Mouse (Mus musculus) kidney, adult 2 months (tissue): Measurements from ENCODE around the gene Gm20521. TPM values are rescaled to one million over a fixed set of nuclear protein-coding genes. Genes with fewer than 3 reads are reported as not detected.
A peak's percentile ranks its signal among the peaks of the same experiment; 100 is the strongest.

Experiments
- DNase-seq: peaks from one replicate; pipeline ENCODE4 v3.0.0; 2021
- H3K27ac ChIP-seq: fragments of 200-500 bp; 2 replicates; pipeline ENCODE4 v1.5.1; 2012; ENCODE audit warnings: low read depth, low read length, control low read depth, inconsistent platforms; ENCODE audit not compliant: insufficient read depth
- H3K27me3 ChIP-seq: fragments of 200-500 bp; replicated peaks from 2 replicates; pipeline ENCODE4 v1.6.1; 2012; ENCODE audit warnings: mild to moderate bottlenecking, moderate library complexity, low read length, inconsistent platforms; ENCODE audit not compliant: control insufficient read depth, insufficient read depth
- H3K36me3 ChIP-seq: fragments of 200-500 bp; 2 replicates; pipeline ENCODE4 v1.6.1; 2012; ENCODE audit warnings: mild to moderate bottlenecking, moderate library complexity, low read length, inconsistent platforms; ENCODE audit not compliant: control insufficient read depth, insufficient read depth
- H3K4me1 ChIP-seq: fragments of 200-500 bp; 2 replicates; pipeline ENCODE4 v1.6.1; 2011; ENCODE audit warnings: low read length; ENCODE audit not compliant: control insufficient read depth, insufficient read depth
- H3K4me3 ChIP-seq: fragments of 200-500 bp; 2 replicates; pipeline ENCODE4 v1.5.1; 2011; ENCODE audit warnings: mild to moderate bottlenecking, low read depth, low read length, control low read depth; ENCODE audit not compliant: insufficient read depth
- CTCF ChIP-seq: fragments of 200-500 bp; conservative IDR thresholded peaks from 2 replicates; pipeline ENCODE4 v1.5.1; 2011; ENCODE audit warnings: low read depth, mild to moderate bottlenecking, control low read depth, low read length, moderate library complexity, mixed read lengths; ENCODE audit not compliant: insufficient read depth, insufficient read length
- POLR2A ChIP-seq: fragments of 200-500 bp; IDR thresholded peaks from one replicate; pipeline ENCODE4 v1.6.1; 2011; ENCODE audit warnings: low read depth, low read length, control low read depth
- WGBS: fragments of 180-500 bp; shearing (Covaris S2); methylation state at CpG from one replicate; pipeline ENCODE4 v1.1.7; 2018; 5-methylcytosine and 5-hydroxymethylcytosine counted together
- polyA plus RNA-seq: library from polyadenylated mRNA; depleted of rRNA; stranded (reverse); fragments of >200 nt; gene quantifications from 2 replicates; pipeline ENCODE4 v1.2.3, GENCODE M21; 2012

The Gm20521 gene
- polyA plus RNA-seq, 1 experiment = not detected

DNA sequence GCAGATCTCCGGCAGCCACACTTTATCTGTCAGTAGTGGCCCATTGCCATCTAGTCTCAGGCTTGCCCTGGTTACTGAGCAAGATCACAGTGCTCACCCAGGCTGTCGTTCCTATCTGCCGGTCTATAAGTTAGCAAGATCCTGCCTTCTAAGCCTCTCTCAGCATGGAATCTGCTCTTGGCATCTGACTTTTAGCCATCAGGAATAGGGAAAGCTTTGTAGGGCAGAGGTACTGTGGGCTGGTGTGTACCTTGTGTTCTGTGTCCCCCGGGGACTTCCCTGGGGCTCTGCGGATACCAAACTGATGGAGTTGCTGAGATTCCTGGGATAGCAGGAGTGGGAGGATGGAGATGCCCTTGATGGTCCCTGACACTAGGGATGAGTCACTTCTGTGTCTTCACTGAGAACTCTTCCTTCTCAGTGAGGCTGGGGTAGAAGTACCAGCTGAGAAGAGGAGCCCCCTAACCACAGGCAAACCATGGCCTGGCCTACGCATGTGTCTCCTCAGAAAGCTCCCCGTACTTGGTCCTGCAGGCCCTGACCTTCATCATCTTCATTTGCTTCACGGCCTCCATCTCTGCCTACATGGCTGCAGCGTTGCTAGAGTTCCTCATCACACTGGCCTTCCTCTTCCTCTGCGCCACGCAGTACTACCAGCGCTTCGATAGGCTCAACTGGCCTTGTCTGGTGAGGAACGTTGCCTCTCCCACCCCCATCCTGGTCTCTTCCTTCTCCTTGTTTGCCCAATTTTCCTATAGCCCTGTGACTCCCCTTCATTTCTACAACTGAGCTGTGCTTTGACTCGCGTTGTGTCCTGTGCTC is 54.3 kb downstream of the Gm20521 start:
- Histone ChIP-seq H3K27ac (no peak overlapping the region), H3K27me3 (no peaks in the 10 kb centered on the region), H3K4me1 (peaks cover 13% of the 10 kb centered on the region), H3K4me3 (no peak overlapping the region), H3K36me3 (no peaks in the 10 kb centered on the region)
- 87% methylated on average over 16 of the region's 16 CpGs for WGBS
- no peak for TF ChIP-seq POLR2A
- TF ChIP-seq CTCF = no peak
- no peak for DNase-seq

DNA sequence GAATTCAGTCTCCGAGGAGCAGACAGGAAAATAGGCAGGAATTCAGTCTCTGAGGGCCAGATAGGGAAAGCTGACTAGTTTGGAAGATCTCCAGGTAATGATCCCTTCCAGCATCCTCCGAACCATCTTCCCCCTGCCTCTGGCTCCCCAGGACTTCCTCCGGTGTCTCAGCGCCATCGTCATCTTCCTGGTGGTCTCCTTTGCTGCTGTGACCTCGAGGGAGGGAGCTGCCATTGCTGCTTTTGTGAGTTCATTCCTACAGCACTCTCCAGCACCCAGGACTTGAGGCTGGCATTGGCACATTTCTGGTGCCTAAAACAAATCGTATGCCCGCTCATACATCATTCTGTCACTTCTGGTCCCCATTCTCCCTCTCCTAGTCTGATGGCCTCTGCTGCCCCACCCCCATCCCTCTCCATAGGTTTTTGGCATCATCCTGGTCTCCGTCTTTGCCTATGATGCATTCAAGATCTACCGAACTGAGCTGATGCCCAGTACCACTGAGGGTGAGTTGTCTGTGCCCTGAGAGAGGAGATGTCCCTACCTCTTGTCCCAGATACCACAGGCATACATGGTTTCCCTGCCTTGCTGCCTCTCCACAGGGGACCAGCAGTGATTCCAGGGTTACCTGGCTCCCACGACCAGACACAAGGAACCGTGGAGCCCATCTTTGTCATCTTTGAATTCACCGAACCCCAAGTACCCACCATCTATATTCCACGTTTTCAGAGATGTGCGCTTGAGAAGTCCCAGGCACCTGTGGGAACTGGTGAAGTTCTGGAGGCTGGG is 55.4 kb downstream of the Gm20521 start:
- no peak for DNase-seq
- 79% methylated on average over 15 of the region's 15 CpGs for WGBS
- Histone ChIP-seq H3K27me3 (no peaks in the 10 kb centered on the region), H3K27ac (no peak overlapping the region), H3K4me3 (no peak overlapping the region), H3K36me3 (no peaks in the 10 kb centered on the region), H3K4me1 (peaks cover 13% of the 10 kb centered on the region)
- TF ChIP-seq CTCF (no peak), POLR2A (no peak)

DNA sequence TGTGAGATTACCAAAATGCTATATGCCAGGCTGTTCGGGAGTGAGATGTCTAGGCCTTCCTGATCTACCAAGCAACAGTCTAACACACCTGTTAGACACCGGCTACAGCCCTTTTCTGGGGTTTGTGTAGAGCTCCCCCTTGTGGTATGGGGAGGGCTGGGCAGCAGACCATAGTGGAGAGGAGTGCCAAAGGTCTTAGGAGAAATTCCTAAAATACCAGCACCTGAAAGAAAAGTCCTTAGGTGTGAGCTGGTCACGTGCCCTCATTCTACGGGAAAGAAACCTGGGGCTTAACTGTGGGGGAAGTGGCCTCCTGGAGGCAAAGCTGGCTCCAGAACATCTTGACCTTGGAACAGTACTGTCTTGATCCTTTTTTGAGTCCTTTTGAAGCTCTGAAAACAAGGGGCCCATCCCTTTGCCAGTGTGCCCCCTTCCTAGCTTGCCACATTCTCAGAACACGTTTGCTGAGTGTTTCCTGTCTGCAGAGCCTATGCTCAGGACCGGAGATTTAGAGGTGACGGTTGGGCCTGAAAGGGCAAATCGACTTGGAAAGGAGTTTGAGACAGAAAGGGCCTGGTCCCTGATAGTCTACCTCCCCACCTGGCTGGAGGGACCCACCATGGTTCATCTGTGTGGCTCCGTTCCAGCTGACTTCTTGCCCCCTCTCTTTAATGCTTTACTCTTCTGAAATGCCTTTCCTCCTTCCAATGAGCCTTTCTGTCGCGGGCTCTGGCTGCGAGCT is 56.4 kb downstream of the Gm20521 start:
- H3K4me3 ChIP-seq = no peak overlapping the region
- H3K4me1 ChIP-seq = peaks cover 13% of the 10 kb centered on the region
- H3K27me3 ChIP-seq = no peaks in the 10 kb centered on the region
- no peaks in the 10 kb centered on the region for H3K36me3 ChIP-seq
- DNase-seq = peak; percentile 89
- TF ChIP-seq CTCF = peak; percentile 93
- no peak for TF ChIP-seq POLR2A
- 34% methylated on average over 12 of the region's 12 CpGs for WGBS
- H3K27ac ChIP-seq = peak overlapping the region; percentile 37; the same call in 1 of the 2 replicates

DNA sequence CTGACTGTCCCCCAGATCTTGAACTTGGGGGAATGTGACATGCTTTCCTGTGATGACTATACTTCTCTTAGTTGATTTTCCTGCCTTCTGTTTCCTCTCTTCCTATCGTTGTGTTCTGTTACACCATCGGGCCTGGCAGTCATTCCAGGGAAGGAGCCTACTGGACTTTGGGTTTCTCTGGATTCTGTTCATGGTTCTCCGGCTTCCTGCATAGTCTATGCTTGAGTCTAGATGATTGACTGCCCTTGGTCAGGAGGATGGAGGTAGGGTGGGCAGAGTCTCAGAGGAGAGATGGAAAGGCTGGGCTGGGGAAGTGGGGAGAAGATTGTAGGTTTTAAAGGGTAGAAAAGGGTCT is 56.9 kb downstream of the Gm20521 start:
- H3K4me1 ChIP-seq = peaks cover 13% of the 10 kb centered on the region
- H3K36me3 ChIP-seq = no peaks in the 10 kb centered on the region
- peak; percentile 65 for DNase-seq
- no peak overlapping the region for H3K4me3 ChIP-seq
- TF ChIP-seq CTCF (no peak), POLR2A (no peak)
- 39% methylated on average over 3 of the region's 3 CpGs for WGBS
- no peaks in the 10 kb centered on the region for H3K27me3 ChIP-seq
- H3K27ac ChIP-seq = no peak overlapping the region

DNA sequence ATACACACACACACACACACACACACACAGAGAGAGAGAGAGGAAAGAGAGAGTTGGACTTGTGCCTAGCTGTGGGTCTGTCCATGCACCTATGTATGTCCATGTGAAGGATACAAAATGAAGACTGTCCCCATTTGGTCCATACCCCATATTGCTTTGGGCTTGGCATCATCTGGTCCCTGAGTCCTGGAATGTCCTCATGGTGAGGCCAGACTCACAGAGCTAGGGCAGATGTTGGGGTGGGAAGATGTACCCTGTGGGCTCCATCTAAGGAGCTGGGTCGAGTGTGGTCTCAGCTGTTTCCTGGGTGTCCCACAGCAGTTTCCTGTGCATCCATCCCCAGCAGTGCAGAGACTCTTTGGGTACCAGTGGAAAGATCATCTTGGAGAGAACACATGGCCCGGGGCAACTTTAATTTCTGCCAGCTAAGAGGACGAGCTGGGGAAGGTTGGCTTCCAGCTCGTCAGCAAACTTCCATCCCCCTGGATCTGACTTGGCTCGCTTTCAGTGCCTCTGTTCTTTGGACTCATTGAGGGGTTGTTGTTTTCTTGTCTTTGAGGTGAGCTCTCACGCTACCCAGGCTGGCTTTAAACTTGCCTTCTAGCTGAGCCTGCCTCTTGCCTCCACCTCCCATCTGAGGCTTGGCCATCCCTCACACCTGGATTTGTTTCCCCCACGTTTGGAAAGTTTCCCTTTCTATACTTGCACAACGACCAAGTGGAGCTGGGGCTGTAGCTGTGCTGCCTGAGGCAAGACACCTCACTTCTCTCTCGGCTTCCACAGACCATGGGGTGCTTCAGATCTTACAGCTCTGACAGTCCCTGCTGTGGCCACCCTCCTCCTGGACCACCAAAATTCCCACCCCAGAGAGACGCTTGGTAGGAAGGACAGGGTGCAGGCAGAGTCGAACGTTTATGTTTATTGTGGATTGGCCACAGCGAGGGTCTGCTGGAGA is 58.1 kb downstream of the Gm20521 start:
- Histone ChIP-seq H3K27ac (no peak overlapping the region), H3K27me3 (no peaks in the 10 kb centered on the region), H3K4me1 (peaks cover 13% of the 10 kb centered on the region), H3K36me3 (no peaks in the 10 kb centered on the region), H3K4me3 (no peak overlapping the region)
- WGBS = 59% methylated on average over 13 of the region's 13 CpGs
- TF ChIP-seq POLR2A (no peak), CTCF (no peak)
- DNase-seq = peak; percentile 77

DNA sequence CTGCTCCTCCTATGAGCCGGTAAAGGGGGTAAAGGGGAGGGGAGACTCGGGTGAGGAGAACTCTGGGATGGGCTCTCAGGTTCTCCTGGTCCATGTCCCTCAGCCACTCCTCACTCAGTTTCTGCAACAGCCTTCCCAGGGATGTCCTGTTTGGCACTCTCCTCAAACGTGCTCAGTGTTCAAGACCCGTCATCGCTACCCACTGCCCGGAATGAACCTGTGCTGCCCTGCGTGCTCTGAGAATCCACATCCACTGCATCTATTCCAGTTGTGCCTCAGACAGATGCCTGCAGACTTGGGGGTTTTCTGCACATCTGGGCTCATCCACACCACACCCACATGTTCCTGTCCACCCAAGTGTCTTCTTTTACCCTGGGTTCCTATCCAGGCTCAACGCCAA is 59.2 kb downstream of the Gm20521 start:
- WGBS = 90% methylated on average over 8 of the region's 8 CpGs
- no peaks in the 10 kb centered on the region for H3K27me3 ChIP-seq
- H3K4me3 ChIP-seq = no peak overlapping the region

More for the DNA sequence above, 59.2 kb downstream of the Gm20521 start:
- DNase-seq = no peak
- no peak for TF ChIP-seq CTCF
- TF ChIP-seq POLR2A = no peak
- Histone ChIP-seq H3K27ac (no peak overlapping the region), H3K36me3 (no peaks in the 10 kb centered on the region), H3K4me1 (peaks cover 13% of the 10 kb centered on the region)
